Mouse (Mus musculus) cortical plate, adult 2 months (tissue): ENCODE results near the gene Tspan33.
"Not testable (repeated sequence)": the region's sequence is repeated elsewhere in the genome, so short reads cannot be mapped to it uniquely, and the experiment has no call there.

Experiments
- CTCF ChIP-seq: fragments of 200-500 bp; IDR thresholded peaks from 2 replicates; pipeline ENCODE4 v1.5.1; 2011; ENCODE audit warnings: mild to moderate bottlenecking, control low read depth, low read length; ENCODE audit not compliant: insufficient read depth; ENCODE audit errors: extremely low read depth
- POLR2A ChIP-seq: fragments of 200-500 bp; IDR thresholded peaks from 2 replicates; pipeline ENCODE4 v1.6.1; 2011; ENCODE audit warnings: mild to moderate bottlenecking, low read length, control low read depth; ENCODE audit not compliant: insufficient read depth; ENCODE audit errors: extremely low read depth

DNA sequence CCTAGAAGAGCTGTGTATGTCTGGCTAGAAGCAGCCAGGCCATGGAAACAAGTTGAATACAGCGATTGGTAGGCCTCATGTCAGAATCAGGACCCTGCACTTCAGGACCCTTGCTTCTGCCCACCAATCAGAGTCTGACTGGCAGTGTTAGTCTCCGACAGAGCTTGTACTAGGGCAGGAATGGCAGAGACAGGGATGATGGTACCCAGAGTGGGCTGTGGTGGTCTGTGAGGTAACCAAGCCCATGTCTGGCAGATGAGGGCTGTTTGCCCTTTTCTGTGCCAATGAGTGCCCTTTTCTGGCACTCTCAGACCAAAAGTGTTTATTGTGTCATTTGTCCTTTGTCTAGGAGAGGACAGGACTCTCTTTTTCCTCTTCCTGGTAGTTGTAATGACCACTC lies 66.4 kb downstream of the Tspan33 start:
- TF ChIP-seq POLR2A, CTCF: not testable (repeated sequence)
